Mouse (Mus musculus) cerebellum, adult 2 months (tissue): ENCODE data around the gene Calm5.

Experiments
- CTCF ChIP-seq: fragments of 200-500 bp; IDR thresholded peaks from 2 replicates; pipeline ENCODE4 v1.5.1; 2011; ENCODE audit warnings: low read depth, mild to moderate bottlenecking, control low read depth, low read length, moderate library complexity, borderline replicate concordance; ENCODE audit not compliant: insufficient read depth
- POLR2A ChIP-seq: fragments of 200-500 bp; IDR thresholded peaks from 2 replicates; pipeline ENCODE4 v1.6.1; 2011; ENCODE audit warnings: low read length, control low read depth, borderline replicate concordance; ENCODE audit not compliant: insufficient read depth

- no peak for TF ChIP-seq POLR2A
- no peak for TF ChIP-seq CTCF
Observed at GRCm38 (mm10) chr13:3856252-3856651, 2.3 kb downstream of the Calm5 start.
